Mouse (Mus musculus): ENCODE data around the gene Elmo1. TPM values are rescaled to one million over a fixed set of nuclear protein-coding genes. Genes with fewer than 3 reads are reported as not detected.

The Elmo1 gene
- total RNA-seq, 4 experiments from 2014 or later: 7.0 to 9.4 (median 7.7) TPM

DNA sequence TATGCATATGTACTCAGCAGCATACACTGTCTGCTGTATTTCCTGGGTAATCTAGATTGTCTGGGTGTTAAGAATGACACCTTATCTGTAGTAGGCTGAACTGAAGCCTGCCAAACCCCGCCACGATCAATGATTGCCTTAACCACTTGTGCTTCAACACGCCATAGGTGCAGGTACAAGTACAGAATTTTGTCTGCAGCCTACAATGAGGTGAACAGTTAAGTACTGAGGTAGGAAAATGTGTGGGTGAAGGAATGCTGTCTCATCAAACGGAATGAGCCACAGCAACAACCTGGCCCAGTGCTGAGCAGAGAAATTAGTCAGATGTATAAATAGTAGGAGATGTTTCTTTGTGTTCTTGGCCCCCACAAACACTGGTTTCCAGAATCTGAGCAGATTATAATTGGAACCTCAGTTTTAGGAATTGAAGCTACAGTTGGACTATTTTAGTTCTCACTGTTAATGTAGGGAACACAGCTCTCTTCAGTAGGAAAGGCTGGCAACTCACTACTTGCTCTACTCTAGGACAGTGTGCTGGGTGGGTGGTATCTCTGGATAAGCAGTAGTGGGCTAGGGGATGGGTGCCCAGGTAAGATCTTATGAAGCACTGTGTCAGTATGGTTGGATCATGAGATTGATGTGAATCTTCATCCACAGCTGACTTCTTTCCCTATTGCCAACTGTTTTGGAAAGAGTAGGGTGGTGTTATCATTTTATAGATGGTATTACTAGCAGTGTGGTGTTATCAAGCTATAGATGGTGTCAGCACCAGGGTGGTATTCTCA is 4.7 kb downstream of the Elmo1 start:
- DNase-seq (ENCODE audit: low spot score): no peak

GRCm38 (mm10) chr13:20097006-20097617 is 6.7 kb downstream of the Elmo1 start:
- no peak for DNase-seq (ENCODE audit: low spot score)

GRCm38 (mm10) chr13:20097934-20098593 is 7.7 kb downstream of the Elmo1 start:
- no peak for DNase-seq (ENCODE audit: low spot score)

- no peak for DNase-seq (ENCODE audit: low spot score)
These were observed 8.2 kb downstream of the Elmo1 start for GRCm38 (mm10) chr13:20098594-20098965.

- DNase-seq (ENCODE audit: low spot score): no peak
These were observed 9.2 kb downstream of the Elmo1 start for GRCm38 (mm10) chr13:20099546-20099945.

DNA sequence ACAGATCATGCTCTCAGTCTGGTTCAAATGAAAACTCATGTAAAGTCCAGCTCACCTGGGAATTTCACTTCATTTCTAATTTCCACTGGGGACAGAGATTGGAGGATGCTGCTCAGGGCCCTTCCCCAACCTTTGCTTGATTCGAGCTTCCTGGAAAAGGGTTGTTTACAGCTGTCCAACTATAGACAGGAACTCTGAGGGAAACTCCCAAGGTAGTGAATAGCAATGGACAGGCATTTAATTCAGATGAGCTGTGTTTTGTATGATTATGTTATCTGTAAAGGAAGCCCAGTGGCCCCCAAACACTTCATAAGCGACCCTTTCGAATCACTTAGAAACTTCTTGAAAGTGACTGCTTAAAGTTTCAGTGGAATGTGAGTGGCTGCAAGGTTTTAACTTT is 10.0 kb downstream of the Elmo1 start:
- DNase-seq (ENCODE audit: low spot score): no peak

DNA sequence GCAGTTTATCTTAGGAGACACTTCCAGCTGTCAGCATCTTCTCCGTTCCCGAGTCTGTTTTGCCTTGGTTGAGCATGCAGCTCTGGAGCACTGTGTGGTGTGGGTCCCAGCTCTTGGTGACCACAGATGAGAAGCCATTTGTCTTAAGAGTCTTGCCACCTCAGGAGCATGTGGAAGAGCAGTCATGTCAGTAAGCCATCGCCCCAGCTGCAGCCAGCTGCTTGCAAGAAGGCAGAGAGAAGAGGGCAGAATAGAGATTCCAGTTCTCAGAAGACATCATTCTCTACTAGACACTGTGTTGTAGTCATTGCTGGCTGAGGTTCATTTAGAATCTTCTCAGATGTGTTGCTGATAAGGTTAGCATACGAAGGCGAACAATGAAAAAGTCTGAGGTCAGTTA is 11.3 kb downstream of the Elmo1 start:
- DNase-seq (ENCODE audit: low spot score): no peak

GRCm38 (mm10) chr13:20104791-20105190 is 14.4 kb downstream of the Elmo1 start:
- DNase-seq (ENCODE audit: low spot score): no peak

DNA sequence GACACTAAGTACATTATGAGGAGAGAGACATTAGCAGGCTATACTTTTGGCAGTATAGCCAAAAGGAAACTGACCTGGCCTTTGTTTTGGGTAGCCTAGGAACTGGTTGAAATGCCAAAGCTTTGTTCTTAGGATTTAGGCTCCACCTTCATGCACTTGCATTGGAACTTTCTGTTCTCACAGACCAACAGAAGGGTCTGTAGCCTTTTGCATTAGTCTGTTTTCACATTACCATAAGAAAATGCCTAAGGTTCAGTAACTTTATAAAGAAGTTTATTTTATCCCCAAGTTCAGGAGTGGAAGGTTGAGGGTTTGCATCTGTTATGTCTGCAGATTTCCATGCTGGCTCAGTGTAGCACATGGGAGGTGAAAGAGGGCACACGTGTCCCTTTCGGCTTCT is 15.6 kb downstream of the Elmo1 start:
- DNase-seq (ENCODE audit: low spot score): no peak

GRCm38 (mm10) chr13:20107953-20108498 is 17.6 kb downstream of the Elmo1 start:
- DNase-seq (ENCODE audit: low spot score): no peak

- no peak for DNase-seq (ENCODE audit: low spot score)
These were observed 18.6 kb downstream of the Elmo1 start for GRCm38 (mm10) chr13:20108956-20109355.

GRCm38 (mm10) chr13:20109446-20109845 is 19.1 kb downstream of the Elmo1 start:
- no peak for DNase-seq (ENCODE audit: low spot score)

GRCm38 (mm10) chr13:20109987-20110680 is 19.7 kb downstream of the Elmo1 start:
- DNase-seq (ENCODE audit: low spot score): no peak

DNA sequence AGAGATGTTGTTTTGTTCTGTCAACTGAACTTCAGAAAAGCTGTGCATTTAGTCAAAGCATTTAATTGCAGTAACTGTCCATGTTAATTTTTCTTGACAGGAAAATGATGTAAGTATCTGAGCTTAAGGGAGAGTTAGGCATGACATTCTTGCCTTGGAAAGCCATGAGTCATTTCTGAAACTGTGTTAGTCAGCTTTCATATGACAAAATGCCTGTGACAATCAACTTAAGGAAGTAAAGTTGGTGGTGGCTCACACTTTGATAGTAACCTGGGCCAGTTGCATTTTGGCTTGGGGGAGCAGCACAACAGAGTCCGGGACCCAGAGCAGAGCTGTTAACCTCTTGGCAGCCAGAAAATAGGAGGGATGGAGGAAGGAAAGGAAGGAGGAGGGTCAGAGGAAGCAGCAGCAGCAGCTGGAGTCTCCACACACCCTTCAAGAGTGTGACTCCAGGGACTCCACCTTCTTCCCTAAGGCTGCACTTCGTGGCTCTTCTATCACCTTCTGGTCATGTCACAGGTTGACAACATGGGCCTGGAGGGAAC is 20.9 kb downstream of the Elmo1 start:
- no peak for DNase-seq (ENCODE audit: low spot score)

- peak; percentile 57 for DNase-seq (ENCODE audit: low spot score)
These were observed 24.9 kb downstream of the Elmo1 start for GRCm38 (mm10) chr13:20115131-20115907.

GRCm38 (mm10) chr13:20116019-20116418 is 25.6 kb downstream of the Elmo1 start:
- DNase-seq (ENCODE audit: low spot score): no peak

- peak; percentile 60 for DNase-seq (ENCODE audit: low spot score)
These were observed 26.6 kb downstream of the Elmo1 start for GRCm38 (mm10) chr13:20116868-20117510.

DNA sequence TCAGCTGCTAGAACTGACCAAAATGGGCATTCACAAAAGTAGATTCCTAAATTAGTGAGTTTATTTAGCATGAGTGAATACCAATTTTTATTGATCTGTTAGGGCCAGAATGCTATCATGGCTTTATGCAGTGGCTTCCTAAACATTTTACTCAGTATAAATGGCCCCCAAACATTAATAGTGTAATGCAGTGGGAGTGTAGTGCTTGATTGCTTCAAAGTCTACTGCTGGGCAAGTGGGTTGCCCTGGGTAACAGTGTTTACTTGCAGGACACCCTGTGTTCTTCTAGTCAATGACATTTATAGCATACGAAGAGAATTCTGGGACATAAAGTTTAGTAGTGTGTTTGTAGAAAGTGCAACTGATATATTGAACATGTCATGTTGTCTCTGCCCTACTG is 27.3 kb downstream of the Elmo1 start:
- no peak for DNase-seq (ENCODE audit: low spot score)

- no peak for DNase-seq (ENCODE audit: low spot score)
These were observed 28.5 kb downstream of the Elmo1 start for GRCm38 (mm10) chr13:20118909-20119308.

GRCm38 (mm10) chr13:20120723-20121122 is 30.3 kb downstream of the Elmo1 start:
- peak; percentile 56 for DNase-seq (ENCODE audit: low spot score)
